Comparison of ENCODE assay signal across 8 mouse cellular contexts in genomic region chr13:23752742-23753172, GRCm38 (mm10). TPM values are rescaled to one million over a fixed set of nuclear protein-coding genes. Genes with fewer than 3 reads are reported as not detected.
DNase-seq lines count a peak whose midpoint lies in the region; ATAC-seq and TF ChIP-seq lines count a peak whose summit lies in the region.

No protein-coding gene starts in this region.

- peaks cover 13% of the 10 kb centered on the region for H3K4me1 ChIP-seq in heart, embryonic 10.5 days
- no peaks in the 10 kb centered on the region for H3K4me1 ChIP-seq in forebrain, postnatal 0 days (ENCODE audit: insufficient read depth)
- peaks cover 13% of the 10 kb centered on the region for H3K4me1 ChIP-seq in midbrain, embryonic 11.5 days (ENCODE audit: control insufficient read depth, insufficient read depth, low read length)

- intact Hi-C loops in heart, postnatal 10 days (cut with DNase I) = loop anchor here (10.0 kb wide), 1 partner anchor 1998 kb away; the partner anchor contains the start of genes Hist1h2ak, Hist1h2bn and Hist1h4k

- peak overlapping the region; percentile 69 for H3K4me2 ChIP-seq in forebrain, postnatal 0 days (ENCODE audit: low read depth)
- peak overlapping the region; percentile 53 for H3K4me2 ChIP-seq in midbrain, embryonic 11.5 days

- 4% methylated on average over 6 of the region's 6 CpGs for WGBS in heart, embryonic 10.5 days
- WGBS in forebrain, postnatal 0 days = 1% methylated on average over 6 of the region's 6 CpGs
- 5% methylated on average over 6 of the region's 6 CpGs for WGBS in midbrain, embryonic 11.5 days

- no peak for ATAC-seq in forebrain, postnatal 0 days
- no peak for ATAC-seq in midbrain, embryonic 11.5 days (ENCODE audit: low FRiP score)

- TF ChIP-seq CTCF in forebrain, postnatal 0 days (IDR thresholded peaks at IDR 0.05; ENCODE audit: low read depth) = no peak

- peak overlapping the region; percentile 53 for H3K4me3 ChIP-seq in heart, embryonic 10.5 days
- H3K4me3 ChIP-seq in forebrain, postnatal 0 days (ENCODE audit: low read depth, low read length) = no peak overlapping the region
- H3K4me3 ChIP-seq in midbrain, embryonic 11.5 days (ENCODE audit: low read depth, low read length) = peak overlapping the region; percentile 33

- no peaks in the 10 kb centered on the region for H3K9me3 ChIP-seq in heart, embryonic 10.5 days
- no peaks in the 10 kb centered on the region for H3K9me3 ChIP-seq in forebrain, postnatal 0 days (ENCODE audit: low read length)
- no peaks in the 10 kb centered on the region for H3K9me3 ChIP-seq in midbrain, embryonic 11.5 days (ENCODE audit: control insufficient read depth, low read length)

- H3K9ac ChIP-seq in forebrain, postnatal 0 days = no peak overlapping the region
- peak overlapping the region; percentile 65 for H3K9ac ChIP-seq in midbrain, embryonic 11.5 days (ENCODE audit: low read length)

- H3K27ac ChIP-seq in heart, embryonic 10.5 days = peak overlapping the region; percentile 85
- no peak overlapping the region for H3K27ac ChIP-seq in forebrain, postnatal 0 days (ENCODE audit: low read depth, low read length)
- peak overlapping the region; percentile 76 for H3K27ac ChIP-seq in midbrain, embryonic 11.5 days (ENCODE audit: low read depth, low read length)

- no peaks in the 10 kb centered on the region for H3K27me3 ChIP-seq in heart, embryonic 10.5 days (ENCODE audit: insufficient read depth, poor library complexity, severe bottlenecking)
- H3K27me3 ChIP-seq in forebrain, postnatal 0 days (ENCODE audit: insufficient read depth, low read length) = no peaks in the 10 kb centered on the region
- no peaks in the 10 kb centered on the region for H3K27me3 ChIP-seq in midbrain, embryonic 11.5 days (ENCODE audit: control insufficient read depth, insufficient read depth, low read length)

- DNase-seq in heart, embryonic 10.5 days (ENCODE audit: low spot score) = no peak
- no peak for DNase-seq in heart, postnatal 10 days
- DNase-seq in ES-CJ7 (ENCODE audit: low read depth, low spot score) = peak; percentile 45
- no peak for DNase-seq in forebrain, postnatal 0 days
- DNase-seq in midbrain, embryonic 11.5 days (ENCODE audit: low spot score, missing footprints) = peak; percentile 93
- no peak for DNase-seq in cerebellum, postnatal 10 days
- no peak for DNase-seq in gastrocnemius, adult 18-20 months (ENCODE audit: low spot score)
- no peak for DNase-seq in Muller cell, postnatal 12 days (ENCODE audit: inconsistent ontology term)

- no peaks in the 10 kb centered on the region for H3K36me3 ChIP-seq in heart, embryonic 10.5 days
- no peaks in the 10 kb centered on the region for H3K36me3 ChIP-seq in forebrain, postnatal 0 days (ENCODE audit: insufficient read depth)
- H3K36me3 ChIP-seq in midbrain, embryonic 11.5 days (ENCODE audit: control insufficient read depth, insufficient read depth, low read length) = no peaks in the 10 kb centered on the region

RNA-seq across cellular contexts. Expression of gene Hist1h3b, which starts 0.7 kb away (rescaled TPM):
- polyA plus RNA-seq in heart, embryonic 10.5 days (2016; fragmentation: Nextera tagmentation; extraction: Ambion mirVana) = 2.6 and 3.2 TPM in 2 replicates
- 100 to 1,000 TPM; 221 to 266 TPM for total RNA-seq in heart, postnatal 10 days (2021)
- 229 and 254 TPM in 2 replicates for total RNA-seq in forebrain, postnatal 0 days (2014; rRNA removed)
- polyA plus RNA-seq in forebrain, postnatal 0 days (2015; fragmentation: Nextera tagmentation; extraction: Ambion mirVana) = 0.25 and 0.67 TPM in 2 replicates
- 7.5 and 13.2 TPM in 2 replicates for polyA plus RNA-seq in midbrain, embryonic 11.5 days (2014; fragmentation: Nextera tagmentation; extraction: Ambion mirVana)
- total RNA-seq in gastrocnemius, adult 18-20 months (2021) = 1 to 10 TPM in 1 of 2 experiments, not detected in 1; 1.3 TPM

RNA-seq across cellular contexts. Expression of gene Hist1h2ab, which starts 1.8 kb away (rescaled TPM):
- 16.1 and 23.3 TPM in 2 replicates for polyA plus RNA-seq in heart, embryonic 10.5 days (2016; fragmentation: Nextera tagmentation; extraction: Ambion mirVana)
- total RNA-seq in heart, postnatal 10 days (2021) = 100 to 1,000 TPM; 166 to 169 TPM
- 305 and 340 TPM in 2 replicates for total RNA-seq in forebrain, postnatal 0 days (2014; rRNA removed)
- 4.4 and 6.7 TPM in 2 replicates for polyA plus RNA-seq in forebrain, postnatal 0 days (2015; fragmentation: Nextera tagmentation; extraction: Ambion mirVana)
- 42.8 and 57.5 TPM in 2 replicates for polyA plus RNA-seq in midbrain, embryonic 11.5 days (2014; fragmentation: Nextera tagmentation; extraction: Ambion mirVana)
- under 1 TPM in 1 of 2 experiments, not detected in 1; 0.82 TPM for total RNA-seq in gastrocnemius, adult 18-20 months (2021)

RNA-seq across cellular contexts. Expression of gene Hist1h4b, which starts 4.1 kb away (rescaled TPM):
- 3.4 and 4.4 TPM in 2 replicates for polyA plus RNA-seq in heart, embryonic 10.5 days (2016; fragmentation: Nextera tagmentation; extraction: Ambion mirVana)
- total RNA-seq in heart, postnatal 10 days (2021) = 100 to 1,000 TPM; 130 to 151 TPM
- total RNA-seq in forebrain, postnatal 0 days (2014; rRNA removed) = 184 and 254 TPM in 2 replicates
- polyA plus RNA-seq in forebrain, postnatal 0 days (2015; fragmentation: Nextera tagmentation; extraction: Ambion mirVana) = 1.8 and 3.0 TPM in 2 replicates
- polyA plus RNA-seq in midbrain, embryonic 11.5 days (2014; fragmentation: Nextera tagmentation; extraction: Ambion mirVana) = 3.9 and 5.5 TPM in 2 replicates
- 1 to 10 TPM; 1.6 to 1.9 TPM for total RNA-seq in gastrocnemius, adult 18-20 months (2021)

RNA-seq across cellular contexts. Expression of gene Hist1h2bb, which starts 6.2 kb away (rescaled TPM):
- 1.4 and 2.9 TPM in 2 replicates for polyA plus RNA-seq in heart, embryonic 10.5 days (2016; fragmentation: Nextera tagmentation; extraction: Ambion mirVana)
- total RNA-seq in heart, postnatal 10 days (2021) = 100 to 1,000 TPM; 105 to 106 TPM
- total RNA-seq in forebrain, postnatal 0 days (2014; rRNA removed) = 647 and 680 TPM in 2 replicates
- polyA plus RNA-seq in forebrain, postnatal 0 days (2015; fragmentation: Nextera tagmentation; extraction: Ambion mirVana) = not detected in 2 replicates
- 2.1 and 2.4 TPM in 2 replicates for polyA plus RNA-seq in midbrain, embryonic 11.5 days (2014; fragmentation: Nextera tagmentation; extraction: Ambion mirVana)
- total RNA-seq in gastrocnemius, adult 18-20 months (2021) = 1 to 10 TPM; 1.3 to 1.4 TPM

RNA-seq across cellular contexts. Expression of gene Hist1h3c, which starts 7.4 kb away (rescaled TPM):
- 4.2 and 4.4 TPM in 2 replicates for polyA plus RNA-seq in heart, embryonic 10.5 days (2016; fragmentation: Nextera tagmentation; extraction: Ambion mirVana)
- total RNA-seq in heart, postnatal 10 days (2021) = 100 to 1,000 TPM in 1 of 2 experiments, 10 to 100 TPM in 1; 84.0 to 101 TPM
- 294 and 301 TPM in 2 replicates for total RNA-seq in forebrain, postnatal 0 days (2014; rRNA removed)
- polyA plus RNA-seq in forebrain, postnatal 0 days (2015; fragmentation: Nextera tagmentation; extraction: Ambion mirVana) = 0.84 TPM in 1 of 2 replicates, not detected in the other
- polyA plus RNA-seq in midbrain, embryonic 11.5 days (2014; fragmentation: Nextera tagmentation; extraction: Ambion mirVana) = 8.6 and 9.2 TPM in 2 replicates
- not detected for total RNA-seq in gastrocnemius, adult 18-20 months (2021)

Comparison
In these comparisons a context has a peak if more than half of its experiments do, and no peak if none do; other contexts are left out.
1. DNase-seq: peak in ES-CJ7 (single experiment) and midbrain, embryonic 11.5 days (single experiment); none in heart, embryonic 10.5 days (single experiment), heart, postnatal 10 days (0 of 2), forebrain, postnatal 0 days (single experiment), cerebellum, postnatal 10 days (0 of 2), gastrocnemius, adult 18-20 months (single experiment) and Muller cell, postnatal 12 days (single experiment).
2. RNA of gene Hist1h3b, which starts 0.7 kb away (total RNA-seq): 221 to 266 TPM in heart, postnatal 10 days and 229 to 254 TPM in forebrain, postnatal 0 days; 1.3 TPM in gastrocnemius, adult 18-20 months; every median in the first group is over 10 times any median in the second.
3. RNA of gene Hist1h2ab, which starts 1.8 kb away (total RNA-seq): 305 to 340 TPM in forebrain, postnatal 0 days and 166 to 169 TPM in heart, postnatal 10 days; 0.82 TPM in gastrocnemius, adult 18-20 months; every median in the first group is over 10 times any median in the second.
4. RNA of gene Hist1h4b, which starts 4.1 kb away (total RNA-seq): 184 to 254 TPM in forebrain, postnatal 0 days and 130 to 151 TPM in heart, postnatal 10 days; 1.6 to 1.9 TPM in gastrocnemius, adult 18-20 months; every median in the first group is over 10 times any median in the second.